8 mouse cellular contexts compared by ENCODE assay signal in genomic region chr7:101050724-101051550, GRCm38 (mm10). TPM values are rescaled to one million over a fixed set of nuclear protein-coding genes. Genes with fewer than 3 reads are reported as not detected.
DNase-seq lines count a peak whose midpoint lies in the region; ATAC-seq lines count a peak whose summit lies in the region.

No protein-coding gene starts in this region.

- peak; percentile 77 for ATAC-seq in granulocyte monocyte progenitor cell, adult 5-6 weeks (replicated peaks; ENCODE audit: poor library complexity, severe bottlenecking)
- peak; percentile 72 for ATAC-seq in megakaryocyte progenitor cell, adult 5-6 weeks (replicated peaks; ENCODE audit: poor library complexity)

- DNase-seq in adrenal gland, adult 2 months, result peak; percentile 69
- no peak for DNase-seq in adrenal gland, postnatal 4 days (ENCODE audit: low spot score in 2 of 2)
- DNase-seq in lung, postnatal 4 days, result peak; percentile 47
- no peak for DNase-seq in lung, postnatal 14 days
- no peak for DNase-seq in urinary bladder, postnatal 25 days (ENCODE audit: low spot score)
- DNase-seq in frontal cortex, adult 2 months (ENCODE audit: extremely low spot score in 1 of 2, low spot score in 1 of 2), result no peak

RNA-seq across cellular contexts. Expression of gene P2ry2, which starts 38.3 kb away (rescaled TPM):
- total RNA-seq in adrenal gland, adult 2 months (2021), result 1 to 10 TPM; 1.9 to 5.0 TPM
- polyA plus RNA-seq in adrenal gland, adult 2 months (2012; rRNA removed), result 3.8 and 4.8 TPM in 2 replicates
- total RNA-seq in adrenal gland, postnatal 4 days (2021), result 1 to 10 TPM; 2.7 to 2.8 TPM
- total RNA-seq in granulocyte monocyte progenitor cell, adult 5-6 weeks (2014; fragmentation: Nextera tagmentation), result 8.7 and 15.1 TPM in 2 replicates
- 6.2 and 7.8 TPM in 2 replicates for total RNA-seq in granulocyte monocyte progenitor cell, adult 5-6 weeks (2017)
- 5.5 and 5.7 TPM in 2 replicates for total RNA-seq in megakaryocyte progenitor cell, adult 5-6 weeks (2015)
- total RNA-seq in megakaryocyte progenitor cell, adult 5-6 weeks (2017), result 6.8 and 6.9 TPM in 2 replicates
- 0.57 and 0.58 TPM in 2 replicates for polyA plus RNA-seq in frontal cortex, adult 2 months (2012; rRNA removed)

RNA-seq across cellular contexts. Expression of gene Fchsd2, which starts 41.7 kb away (rescaled TPM):
- 10 to 100 TPM; 15.3 to 25.1 TPM for total RNA-seq in adrenal gland, adult 2 months (2021)
- polyA plus RNA-seq in adrenal gland, adult 2 months (2012; rRNA removed), result 6.3 and 8.2 TPM in 2 replicates
- total RNA-seq in adrenal gland, postnatal 4 days (2021), result 10 to 100 TPM; 37.8 to 39.9 TPM
- 43.5 and 60.4 TPM in 2 replicates for total RNA-seq in granulocyte monocyte progenitor cell, adult 5-6 weeks (2014; fragmentation: Nextera tagmentation)
- total RNA-seq in granulocyte monocyte progenitor cell, adult 5-6 weeks (2017), result 33.8 and 45.6 TPM in 2 replicates
- 48.3 and 62.8 TPM in 2 replicates for total RNA-seq in megakaryocyte progenitor cell, adult 5-6 weeks (2015)
- total RNA-seq in megakaryocyte progenitor cell, adult 5-6 weeks (2017), result 27.1 and 50.4 TPM in 2 replicates
- 27.0 and 29.7 TPM in 2 replicates for polyA plus RNA-seq in frontal cortex, adult 2 months (2012; rRNA removed)

Comparison
In these comparisons a context has a peak if more than half of its experiments do, and no peak if none do; other contexts are left out.
1. DNase-seq: peak in adrenal gland, adult 2 months (single experiment) and lung, postnatal 4 days (2 of 2); none in adrenal gland, postnatal 4 days (0 of 2), lung, postnatal 14 days (single experiment), urinary bladder, postnatal 25 days (single experiment) and frontal cortex, adult 2 months (0 of 2).